Mouse (Mus musculus) heart, embryonic 14.5 days (tissue): ENCODE data around the gene Vav2. TPM values are rescaled to one million over a fixed set of nuclear protein-coding genes. Genes with fewer than 3 reads are reported as not detected.

Source experiments
- ATAC-seq: fragments of 200-750 bp; cut with Nextera tagmentation; 2 replicates; pipeline ENCODE4 v1.8.0; 2017; ENCODE audit warnings: low read depth, moderate TSS enrichment; ENCODE audit not compliant: insufficient number of reproducible peaks, insufficient read depth, low FRiP score
- H3K27ac ChIP-seq, 2 experiments: fragments of 200-500 bp in 1 of 2; fragments of 300-500 bp in 1 of 2; sonication (generic) in 1 of 2; replicated peaks in 1 of 2; 2 replicates each; pipeline ENCODE4 v1.5.1; 2012 to 2014; ENCODE audit warnings: low read depth in 2 of 2, low read length in 2 of 2, control low read depth in 1 of 2, mild to moderate bottlenecking in 1 of 2, mixed read lengths in 1 of 2; ENCODE audit not compliant: control insufficient read depth in 1 of 2, insufficient read depth in 1 of 2
- H3K27me3 ChIP-seq: fragments of 300-500 bp; sonication (generic); 2 replicates; pipeline ENCODE4 v1.6.1; 2014; ENCODE audit warnings: mild to moderate bottlenecking, low read length, control low read depth; ENCODE audit not compliant: control insufficient read depth, insufficient read depth
- H3K36me3 ChIP-seq: fragments of 300-500 bp; sonication (generic); 2 replicates; pipeline ENCODE4 v1.6.1; 2014; ENCODE audit warnings: mild to moderate bottlenecking, control low read depth, low read length, mixed read lengths; ENCODE audit not compliant: control insufficient read depth, insufficient read depth
- H3K4me1 ChIP-seq, 2 experiments: fragments of 200-500 bp in 1 of 2; fragments of 300-500 bp in 1 of 2; sonication (generic) in 1 of 2; 2 replicates each; pipeline ENCODE4 v1.6.1; 2012 to 2014; ENCODE audit warnings: low read length in 2 of 2, control low read depth in 1 of 2, mixed read lengths in 1 of 2; ENCODE audit not compliant: control insufficient read depth in 2 of 2, insufficient read depth in 2 of 2
- H3K4me2 ChIP-seq: fragments of 300-500 bp; sonication (generic); 2 replicates; pipeline ENCODE4 v1.6.1; 2014; ENCODE audit warnings: mild to moderate bottlenecking, low read length
- H3K4me3 ChIP-seq, 2 experiments: fragments of 200-500 bp in 1 of 2; fragments of 300-500 bp in 1 of 2; sonication (generic) in 1 of 2; 2 replicates each; pipeline ENCODE4 v1.5.1; 2012 to 2014; ENCODE audit warnings: low read length in 2 of 2, mild to moderate bottlenecking in 2 of 2, control low read depth in 1 of 2, low read depth in 1 of 2, moderate library complexity in 1 of 2; ENCODE audit not compliant: control insufficient read depth in 1 of 2, insufficient read depth in 1 of 2
- H3K9ac ChIP-seq: fragments of 300-500 bp; sonication (generic); 2 replicates; pipeline ENCODE4 v1.6.1; 2014; ENCODE audit warnings: mild to moderate bottlenecking, low read length
- H3K9me3 ChIP-seq: fragments of 300-500 bp; sonication (generic); 2 replicates; pipeline ENCODE4 v1.6.1; 2016; ENCODE audit warnings: low read length, control low read depth; ENCODE audit not compliant: control insufficient read depth
- WGBS: fragments of 180-500 bp; shearing (Covaris S2); extraction: QIAGEN DNeasy Blood & Tissue Kit; methylation state at CpG from one replicate; pipeline ENCODE4 v1.1.7; 2014; 5-methylcytosine and 5-hydroxymethylcytosine counted together
- polyA plus RNA-seq: library from polyadenylated mRNA; unstranded; fragments of >200 nt; fragmentation: Nextera tagmentation; extraction: Ambion mirVana; gene quantifications from 2 replicates; pipeline ENCODE4 v1.2.1, GENCODE M21; 2014

The Vav2 gene
- polyA plus RNA-seq, 1 experiment from 2014 or later: 4.1 TPM

DNA sequence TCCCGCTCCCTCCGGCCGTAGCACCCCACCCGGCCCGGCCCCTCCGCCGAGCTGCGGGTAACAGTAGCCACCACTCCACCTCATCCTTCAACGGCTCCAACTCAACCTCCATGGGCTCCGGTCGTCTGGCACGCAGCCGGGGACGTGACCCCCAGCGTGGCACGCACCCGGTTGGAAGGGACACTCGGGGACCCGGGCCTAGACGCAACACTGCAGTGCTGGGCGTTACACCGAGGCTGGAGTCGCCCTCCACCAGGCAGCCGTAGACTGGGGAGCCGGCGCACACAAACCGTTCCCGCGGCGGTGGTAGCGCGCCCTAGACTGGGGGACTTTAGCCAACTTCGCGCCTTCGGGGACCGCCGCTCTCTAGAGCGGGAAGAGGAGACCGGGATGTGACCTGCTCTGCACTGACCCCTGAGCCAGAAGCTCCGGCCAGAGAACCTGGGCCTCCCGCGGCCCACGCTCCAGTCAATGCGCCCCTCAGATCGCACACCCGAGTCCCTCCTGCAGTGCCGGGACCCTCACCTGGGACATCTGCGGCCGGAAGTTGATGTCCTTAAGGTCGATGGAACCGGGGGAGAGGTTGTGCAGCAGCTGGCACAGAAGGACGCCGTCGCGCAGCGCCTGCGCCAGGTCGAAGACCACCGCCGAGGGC, 955 bp downstream of the Vav2 start:
- WGBS: under 1% methylated on average over 59 of the region's 60 CpGs
- ATAC-seq: 0 out of 2 replicates have a peak, but pooled peaks have one; percentile 9

GRCm38 (mm10) chr2:27425161-27425611, 1.6 kb downstream of the Vav2 start:
- 2% methylated on average over 20 of the region's 20 CpGs for WGBS
- H3K4me2 ChIP-seq: peak overlapping the region; percentile 96
- H3K4me1 ChIP-seq: peaks cover 6 to 10% of the 10 kb centered on the region in 2 experiments

More for the DNA sequence above, 955 bp downstream of the Vav2 start:
- Histone ChIP-seq H3K9ac (peak overlapping the region; percentile 84), H3K4me1 (peaks cover 6 to 8% of the 10 kb centered on the region in 2 experiments; a peak in 3 of 4 replicates), H3K27ac (peak overlapping the region in 1 of 2 experiments; percentile 55; a peak in 1 of 4 replicates), H3K4me3 (peak overlapping the region; percentile 65 to 86), H3K27me3 (peaks cover 3% of the 10 kb centered on the region; the same call in 1 of the 2 replicates), H3K4me2 (peak overlapping the region; percentile 96), H3K36me3 (no peaks in the 10 kb centered on the region), H3K9me3 (no peaks in the 10 kb centered on the region)

GRCm38 (mm10) chr2:27423596-27423995, 3.2 kb downstream of the Vav2 start:
- H3K4me2 ChIP-seq: no peak overlapping the region
- WGBS: 80% methylated on average over 7 of the region's 7 CpGs
- H3K27ac ChIP-seq: no peak overlapping the region
- H3K27me3 ChIP-seq: 0 out of 2 replicates have a peak, but pooled peaks cover 3% of the 10 kb centered on the region
- H3K9ac ChIP-seq: no peak overlapping the region
- H3K4me1 ChIP-seq: peaks cover 15 to 22% of the 10 kb centered on the region in 2 experiments
- ATAC-seq: no peak
- no peak overlapping the region for H3K4me3 ChIP-seq
- H3K9me3 ChIP-seq: no peaks in the 10 kb centered on the region
- H3K36me3 ChIP-seq: no peaks in the 10 kb centered on the region

More at GRCm38 (mm10) chr2:27425161-27425611, 1.6 kb downstream of the Vav2 start:
- Histone ChIP-seq H3K9me3 (no peaks in the 10 kb centered on the region), H3K27me3 (peaks cover 3% of the 10 kb centered on the region; the same call in 1 of the 2 replicates), H3K36me3 (no peaks in the 10 kb centered on the region), H3K4me3 (peak overlapping the region; percentile 65 to 86), H3K27ac (0 out of 4 replicates have a peak overlapping the region, but pooled peaks of 1 of the 2 experiments have one; percentile 2), H3K9ac (peak overlapping the region; percentile 84)
- ATAC-seq: no peak

- Histone ChIP-seq H3K9me3 (no peaks in the 10 kb centered on the region), H3K4me1 (peaks cover 29 to 34% of the 10 kb centered on the region in 2 experiments), H3K9ac (no peak overlapping the region), H3K27me3 (0 out of 2 replicates have a peak, but pooled peaks cover 3% of the 10 kb centered on the region), H3K4me2 (no peak overlapping the region), H3K4me3 (no peak overlapping the region), H3K36me3 (no peaks in the 10 kb centered on the region), H3K27ac (no peak overlapping the region)
- WGBS: 70% methylated on average over 20 of the region's 20 CpGs
- no peak for ATAC-seq
These were observed 5.4 kb downstream of the Vav2 start for GRCm38 (mm10) chr2:27421293-27422068.

GRCm38 (mm10) chr2:27418577-27419070, 8.2 kb downstream of the Vav2 start:
- H3K27ac ChIP-seq: peak overlapping the region; percentile 6 to 28; a peak in 2 of 4 replicates
- peaks cover 50 to 62% of the 10 kb centered on the region in 2 experiments for H3K4me1 ChIP-seq
- H3K9me3 ChIP-seq: no peaks in the 10 kb centered on the region
- 0 out of 2 replicates have a peak, but pooled peaks cover 3% of the 10 kb centered on the region for H3K27me3 ChIP-seq
- H3K9ac ChIP-seq: 0 out of 2 replicates have a peak overlapping the region, but pooled peaks have one; percentile 12
- H3K36me3 ChIP-seq: no peaks in the 10 kb centered on the region
- WGBS: 28% methylated on average over 6 of the region's 6 CpGs
- no peak overlapping the region for H3K4me2 ChIP-seq
- no peak for ATAC-seq
- no peak overlapping the region for H3K4me3 ChIP-seq

- no peak overlapping the region for H3K27ac ChIP-seq
- no peak overlapping the region for H3K4me2 ChIP-seq
These were observed 9.1 kb downstream of the Vav2 start for GRCm38 (mm10) chr2:27417648-27418153.

GRCm38 (mm10) chr2:27416425-27416824, 10.4 kb downstream of the Vav2 start:
- no peak overlapping the region for H3K27ac ChIP-seq
- no peak overlapping the region for H3K9ac ChIP-seq
- WGBS: 8% methylated on average over 3 of the region's 3 CpGs
- H3K9me3 ChIP-seq: no peaks in the 10 kb centered on the region
- H3K36me3 ChIP-seq: no peaks in the 10 kb centered on the region
- H3K4me2 ChIP-seq: no peak overlapping the region
- H3K4me3 ChIP-seq: no peak overlapping the region
- ATAC-seq: no peak
- H3K27me3 ChIP-seq: no peaks in the 10 kb centered on the region
- peaks cover 58 to 73% of the 10 kb centered on the region in 2 experiments for H3K4me1 ChIP-seq

More at GRCm38 (mm10) chr2:27417648-27418153, 9.1 kb downstream of the Vav2 start:
- WGBS: 31% methylated on average over 5 of the region's 5 CpGs
- no peak overlapping the region; the same call in 1 of the 2 replicates for H3K9ac ChIP-seq
- H3K4me3 ChIP-seq: no peak overlapping the region
- no peaks in the 10 kb centered on the region for H3K36me3 ChIP-seq
- H3K4me1 ChIP-seq: peaks cover 50 to 64% of the 10 kb centered on the region in 2 experiments
- no peak; the same call in 1 of the 2 replicates for ATAC-seq
- H3K27me3 ChIP-seq: no peaks in the 10 kb centered on the region
- no peaks in the 10 kb centered on the region for H3K9me3 ChIP-seq
